Mouse (Mus musculus) ovary, adult 2 months (tissue): ENCODE data around the gene Disp1. TPM values are rescaled to one million over a fixed set of nuclear protein-coding genes. Genes with fewer than 3 reads are reported as not detected.

Experiments used
- polyA plus RNA-seq: library from polyadenylated mRNA; depleted of rRNA; stranded (reverse); fragments of >200 nt; gene quantifications from 2 replicates; pipeline ENCODE4 v1.2.3, GENCODE M21; 2012; rRNA removed

Disp1 gene
- polyA plus RNA-seq: 24.0 and 24.3 TPM in 2 replicates

GRCm38 (mm10) chr1:183220796-183221718 lies at the start of gene Disp1:
Gene Disp1, minus strand, starts transcription at chr1:183221522.

Other genes with a start within 250 kb of the Disp1 start
- 10.1 and 12.9 TPM in 2 replicates for gene Aida, start 75.1 kb upstream of the Disp1 start, polyA plus RNA-seq
- gene Brox, start 75.7 kb upstream of the Disp1 start, polyA plus RNA-seq: 12.6 and 16.1 TPM in 2 replicates
- gene Mia3, start 148.0 kb upstream of the Disp1 start, polyA plus RNA-seq: 57.0 and 59.7 TPM in 2 replicates
- gene Taf1a, start 167.5 kb upstream of the Disp1 start, polyA plus RNA-seq: 6.2 and 6.4 TPM in 2 replicates
- 0.28 and 0.44 TPM in 2 replicates for gene Hhipl2, start 196.7 kb upstream of the Disp1 start, polyA plus RNA-seq